Mouse (Mus musculus): ENCODE measurements around the gene Marco.
A peak's percentile ranks its signal among the peaks of the same experiment; 100 is the strongest.

Gene Marco

DNA sequence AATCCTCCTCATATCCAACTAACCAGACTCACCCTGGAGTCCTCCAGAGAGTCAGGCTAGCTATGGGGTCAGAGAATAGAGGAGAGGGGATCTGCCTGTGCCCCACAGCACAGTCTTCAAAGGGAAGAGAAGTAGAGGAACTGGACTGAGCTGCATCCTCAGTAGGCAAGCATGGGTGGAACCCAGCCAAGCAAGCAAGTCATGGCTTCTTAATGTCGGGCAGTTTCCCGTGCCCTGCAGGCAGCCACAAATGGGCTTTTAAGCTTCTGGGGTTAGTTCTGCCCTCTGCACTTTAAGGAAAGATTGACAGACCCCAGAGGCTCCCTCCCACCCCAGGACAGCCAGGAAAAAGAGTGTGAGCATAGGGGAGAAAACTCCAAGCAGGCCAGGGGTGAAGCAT, 63.2 kb downstream of the Marco start:
- peak; percentile 8 for DNase-seq (ENCODE audit: low spot score)

DNA sequence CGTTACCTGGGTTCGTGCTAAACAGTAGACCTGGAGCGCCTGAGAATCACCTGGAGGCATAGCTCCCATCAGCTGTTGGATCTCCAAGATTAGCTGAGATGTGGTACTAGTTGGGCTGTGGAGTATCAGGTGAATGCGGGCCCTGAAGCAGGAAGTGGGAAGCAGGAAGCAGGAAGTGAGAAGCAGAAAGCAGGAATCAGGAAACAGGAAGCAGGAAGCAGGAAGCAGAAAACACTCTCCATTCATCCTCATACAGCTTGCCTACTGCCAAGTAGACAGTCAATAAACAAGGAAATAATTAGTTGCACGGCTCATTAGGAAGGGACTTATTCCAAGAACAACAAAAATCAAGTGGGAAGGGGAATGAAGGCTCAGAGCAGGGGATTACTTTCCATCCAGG, 69.2 kb downstream of the Marco start:
- DNase-seq (ENCODE audit: low spot score) = no peak

DNA sequence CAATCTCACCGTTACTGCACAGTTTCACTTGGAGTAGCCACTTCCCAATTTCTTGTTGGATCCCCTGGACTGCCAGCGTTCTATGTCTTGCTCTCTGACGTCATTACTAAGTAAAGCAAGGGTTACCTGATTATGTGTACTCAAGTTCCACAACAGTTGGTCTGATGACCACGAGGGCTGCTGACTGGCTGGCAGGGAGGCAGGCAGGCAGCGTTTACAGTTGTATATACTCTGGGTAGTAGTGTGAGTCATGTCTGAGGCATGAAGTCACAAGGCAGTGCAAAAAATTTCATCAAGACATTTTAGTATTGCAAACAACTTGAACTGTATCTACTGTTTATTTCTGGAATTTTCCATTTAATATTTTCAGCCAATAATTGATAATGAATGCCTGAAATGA, 74.7 kb downstream of the Marco start:
- DNase-seq (ENCODE audit: low spot score) = peak; percentile 14

DNA sequence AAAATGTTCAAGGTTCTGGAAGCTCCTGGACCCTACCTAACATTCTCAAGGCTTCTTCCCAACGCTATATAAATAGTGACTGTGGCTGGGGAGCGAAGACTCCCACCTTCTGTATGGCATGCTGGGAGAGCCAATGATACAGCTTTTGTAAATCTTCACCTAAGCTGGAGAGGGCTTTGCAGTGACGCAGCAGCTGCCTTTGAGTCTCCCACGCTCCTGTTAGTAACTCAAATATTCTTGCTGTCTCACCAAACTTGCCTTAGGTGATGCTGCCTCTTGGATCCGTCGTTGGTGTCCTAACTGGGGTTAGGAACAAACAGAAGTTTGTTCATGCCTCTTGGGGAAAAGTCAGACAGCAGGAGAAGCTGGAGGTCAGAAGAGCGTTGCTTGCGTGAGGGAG, 79.2 kb downstream of the Marco start:
- DNase-seq (ENCODE audit: low spot score) = no peak
